Mouse (Mus musculus): Measurements from ENCODE around the gene Lmntd1. TPM values are rescaled to one million over a fixed set of nuclear protein-coding genes. Genes with fewer than 3 reads are reported as not detected.

Gene Lmntd1
- polyA plus RNA-seq, 1 experiment from 2014 or later = 1.1 TPM

DNA sequence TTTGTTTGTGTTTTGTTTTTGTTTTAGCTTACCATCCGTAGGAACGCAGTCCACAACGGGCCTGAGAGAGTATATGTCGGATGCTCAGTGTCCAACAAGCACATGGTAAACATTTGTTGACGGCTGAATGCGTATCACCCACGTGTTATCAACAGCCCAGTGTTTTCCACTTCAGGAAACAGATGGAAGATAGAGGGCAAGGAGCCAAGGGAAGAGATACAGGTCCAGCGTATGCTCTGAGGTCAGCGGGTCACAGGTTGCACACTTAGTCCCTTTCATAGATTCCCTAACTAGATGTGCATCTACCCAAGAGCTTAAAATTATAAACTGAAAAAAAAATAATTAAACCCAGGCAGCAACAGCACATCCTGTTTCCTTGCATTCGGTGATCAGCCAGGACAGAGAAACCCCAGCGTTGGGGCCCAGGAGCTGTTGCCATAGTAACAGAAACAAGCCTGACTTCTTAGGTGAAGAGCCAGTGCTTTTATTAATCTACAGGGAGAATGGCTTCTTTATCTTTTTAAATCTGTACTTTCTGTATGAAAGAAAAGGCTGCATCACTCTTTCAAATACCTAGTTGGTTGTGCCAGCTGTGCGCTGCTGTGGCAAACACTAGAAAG lies 128.0 kb downstream of the Lmntd1 start:
- no peak overlapping the region for H3K9ac ChIP-seq (ENCODE audit: low read length)
- 46% methylated on average over 12 of the region's 12 CpGs for WGBS
- H3K4me2 ChIP-seq (ENCODE audit: low read depth, low read length) = no peak overlapping the region
- 0 out of 2 replicates have a peak, but pooled peaks cover 14% of the 10 kb centered on the region for H3K4me1 ChIP-seq (ENCODE audit: control insufficient read depth, insufficient read depth, low read length)
- ATAC-seq (ENCODE audit: insufficient read depth, low FRiP score) = no peak
- no peak overlapping the region for H3K4me3 ChIP-seq (replicated peaks; ENCODE audit: low read length)
- H3K36me3 ChIP-seq (ENCODE audit: control insufficient read depth, insufficient read depth, low read length) = no peaks in the 10 kb centered on the region
- no peaks in the 10 kb centered on the region for H3K27me3 ChIP-seq (ENCODE audit: control insufficient read depth, insufficient read depth, low read length)
- H3K27ac ChIP-seq (ENCODE audit: low read length) = no peak overlapping the region
- no peaks in the 10 kb centered on the region for H3K9me3 ChIP-seq (replicated peaks; ENCODE audit: control insufficient read depth, low read length)

- ATAC-seq (ENCODE audit: insufficient read depth, low FRiP score) = no peak
- Histone ChIP-seq H3K9ac (ENCODE audit: low read length) (no peak overlapping the region), H3K4me1 (ENCODE audit: control insufficient read depth, insufficient read depth, low read length) (0 out of 2 replicates have a peak, but pooled peaks cover 14% of the 10 kb centered on the region), H3K9me3 (replicated peaks; ENCODE audit: control insufficient read depth, low read length) (no peaks in the 10 kb centered on the region), H3K27me3 (ENCODE audit: control insufficient read depth, insufficient read depth, low read length) (no peaks in the 10 kb centered on the region), H3K4me3 (replicated peaks; ENCODE audit: low read length) (no peak overlapping the region), H3K36me3 (ENCODE audit: control insufficient read depth, insufficient read depth, low read length) (no peaks in the 10 kb centered on the region), H3K27ac (ENCODE audit: low read length) (peak overlapping the region; percentile 66; the same call in 1 of the 2 replicates), H3K4me2 (ENCODE audit: low read depth, low read length) (no peak overlapping the region)
- WGBS = 54% methylated on average over 5 of the region's 5 CpGs
These were observed 130.8 kb downstream of the Lmntd1 start for GRCm38 (mm10) chr6:145483318-145483674.

- WGBS = 74% methylated on average over 17 of the region's 17 CpGs
- H3K4me1 ChIP-seq (ENCODE audit: control insufficient read depth, insufficient read depth, low read length) = 0 out of 2 replicates have a peak, but pooled peaks cover 14% of the 10 kb centered on the region
- H3K4me3 ChIP-seq (replicated peaks; ENCODE audit: low read length) = no peak overlapping the region
- no peaks in the 10 kb centered on the region for H3K27me3 ChIP-seq (ENCODE audit: control insufficient read depth, insufficient read depth, low read length)
- no peaks in the 10 kb centered on the region for H3K9me3 ChIP-seq (replicated peaks; ENCODE audit: control insufficient read depth, low read length)
- ATAC-seq (ENCODE audit: insufficient read depth, low FRiP score) = no peak
- H3K9ac ChIP-seq (ENCODE audit: low read length) = no peak overlapping the region
- no peaks in the 10 kb centered on the region for H3K36me3 ChIP-seq (ENCODE audit: control insufficient read depth, insufficient read depth, low read length)
- H3K4me2 ChIP-seq (ENCODE audit: low read depth, low read length) = no peak overlapping the region
- peak overlapping the region; percentile 66 for H3K27ac ChIP-seq (ENCODE audit: low read length)
These were observed 131.3 kb downstream of the Lmntd1 start for GRCm38 (mm10) chr6:145482656-145483317.

DNA sequence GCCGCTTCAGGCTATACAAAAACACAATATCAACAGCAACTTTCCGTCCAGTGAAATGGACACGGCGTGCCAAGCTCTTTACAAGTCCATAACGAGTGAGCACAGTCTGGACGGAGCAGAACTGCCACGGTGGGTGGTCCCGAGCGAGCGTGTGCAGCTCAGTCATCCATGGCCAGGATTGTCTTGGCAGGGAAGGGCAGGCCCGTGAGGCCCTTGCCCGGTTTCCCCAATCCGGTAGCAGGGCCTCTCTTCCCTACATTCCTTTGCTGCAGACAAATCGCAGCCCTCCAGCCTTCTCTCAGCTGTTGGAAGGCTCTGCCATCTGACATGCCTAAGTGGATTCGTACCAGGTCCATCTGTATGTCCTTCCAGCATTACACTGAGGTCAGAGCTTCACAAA lies 132.2 kb downstream of the Lmntd1 start:
- Histone ChIP-seq H3K9ac (ENCODE audit: low read length) (no peak overlapping the region), H3K4me1 (ENCODE audit: control insufficient read depth, insufficient read depth, low read length) (0 out of 2 replicates have a peak, but pooled peaks cover 14% of the 10 kb centered on the region), H3K36me3 (ENCODE audit: control insufficient read depth, insufficient read depth, low read length) (no peaks in the 10 kb centered on the region), H3K27me3 (ENCODE audit: control insufficient read depth, insufficient read depth, low read length) (no peaks in the 10 kb centered on the region), H3K27ac (ENCODE audit: low read length) (peak overlapping the region; percentile 66), H3K9me3 (replicated peaks; ENCODE audit: control insufficient read depth, low read length) (no peaks in the 10 kb centered on the region), H3K4me3 (replicated peaks; ENCODE audit: low read length) (no peak overlapping the region), H3K4me2 (ENCODE audit: low read depth, low read length) (no peak overlapping the region)
- peak; percentile 84 for ATAC-seq (ENCODE audit: insufficient read depth, low FRiP score)
- 34% methylated on average over 15 of the region's 15 CpGs for WGBS

DNA sequence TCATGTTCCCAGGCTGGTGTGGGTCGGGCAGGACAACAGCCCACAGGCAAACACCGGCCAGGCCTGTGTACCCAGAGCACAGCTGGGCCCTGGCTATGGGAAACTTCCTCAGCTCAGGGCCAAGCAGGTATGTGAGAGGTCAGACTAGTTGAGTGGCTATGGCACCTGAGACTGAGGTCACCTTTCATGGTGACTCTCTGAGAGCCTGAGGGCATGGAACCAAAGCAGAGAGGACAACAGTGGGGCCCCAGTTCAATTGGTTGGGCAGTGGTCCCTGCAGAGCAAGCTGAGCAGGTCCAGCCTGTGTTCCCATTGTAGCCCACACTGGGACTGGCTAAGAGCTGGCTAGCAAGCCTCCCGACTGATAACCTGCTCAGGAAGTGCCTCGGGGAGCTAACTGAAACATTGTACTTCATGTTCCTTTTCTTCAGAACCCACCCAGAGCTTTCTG lies 135.3 kb downstream of the Lmntd1 start:
- no peak overlapping the region for H3K4me3 ChIP-seq (replicated peaks; ENCODE audit: low read length)
- H3K9ac ChIP-seq (ENCODE audit: low read length) = no peak overlapping the region; the same call in 1 of the 2 replicates
- H3K9me3 ChIP-seq (replicated peaks; ENCODE audit: control insufficient read depth, low read length) = no peaks in the 10 kb centered on the region
- H3K4me2 ChIP-seq (ENCODE audit: low read depth, low read length) = no peak overlapping the region
- no peak for ATAC-seq (ENCODE audit: insufficient read depth, low FRiP score)
- H3K4me1 ChIP-seq (ENCODE audit: control insufficient read depth, insufficient read depth, low read length) = 0 out of 2 replicates have a peak, but pooled peaks cover 10% of the 10 kb centered on the region
- no peaks in the 10 kb centered on the region for H3K36me3 ChIP-seq (ENCODE audit: control insufficient read depth, insufficient read depth, low read length)
- H3K27ac ChIP-seq (ENCODE audit: low read length) = no peak overlapping the region
- H3K27me3 ChIP-seq (ENCODE audit: control insufficient read depth, insufficient read depth, low read length) = no peaks in the 10 kb centered on the region
- WGBS = 63% methylated on average over 4 of the region's 4 CpGs

GRCm38 (mm10) chr6:145477367-145477905 lies 136.7 kb downstream of the Lmntd1 start:
- WGBS = 68% methylated on average over 10 of the region's 10 CpGs
- no peaks in the 10 kb centered on the region for H3K27me3 ChIP-seq (ENCODE audit: control insufficient read depth, insufficient read depth, low read length)
- 0 out of 2 replicates have a peak, but pooled peaks cover 5% of the 10 kb centered on the region for H3K4me1 ChIP-seq (ENCODE audit: control insufficient read depth, insufficient read depth, low read length)
- H3K9me3 ChIP-seq (replicated peaks; ENCODE audit: control insufficient read depth, low read length) = no peaks in the 10 kb centered on the region
- no peak for ATAC-seq (ENCODE audit: insufficient read depth, low FRiP score)
- H3K4me3 ChIP-seq (replicated peaks; ENCODE audit: low read length) = no peak overlapping the region
- H3K36me3 ChIP-seq (ENCODE audit: control insufficient read depth, insufficient read depth, low read length) = no peaks in the 10 kb centered on the region
- H3K27ac ChIP-seq (ENCODE audit: low read length) = no peak overlapping the region
- no peak overlapping the region for H3K4me2 ChIP-seq (ENCODE audit: low read depth, low read length)
- H3K9ac ChIP-seq (ENCODE audit: low read length) = no peak overlapping the region

DNA sequence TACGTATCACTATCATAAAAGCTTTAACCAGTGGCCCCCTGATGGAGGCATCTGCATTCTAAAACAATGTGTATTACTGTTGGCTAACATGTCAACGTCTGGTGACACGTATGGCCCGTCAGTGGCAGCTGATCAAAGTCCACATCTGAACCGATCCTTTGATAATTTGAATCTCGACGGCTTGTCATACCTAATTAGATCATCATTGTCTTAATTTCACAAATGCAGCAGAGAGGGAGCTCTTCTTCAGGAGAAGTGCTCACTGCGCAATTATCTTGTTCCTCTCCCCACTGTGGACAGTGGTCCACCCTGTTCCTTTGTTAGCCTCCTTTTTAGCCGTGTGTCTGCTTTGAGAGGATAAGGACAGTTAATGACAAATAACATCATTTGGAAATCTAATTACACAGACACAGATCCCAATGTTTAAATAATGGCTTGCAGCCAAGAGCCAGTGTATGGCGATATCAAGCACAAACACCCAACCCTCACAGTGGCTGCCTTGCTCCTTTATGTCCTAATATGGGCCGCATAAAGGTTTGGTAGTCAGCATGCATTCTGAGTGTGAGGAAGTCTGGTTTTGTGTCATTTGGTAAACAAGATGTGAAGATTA lies 142.4 kb downstream of the Lmntd1 start:
- H3K4me3 ChIP-seq (replicated peaks; ENCODE audit: low read length) = no peak overlapping the region
- H3K9me3 ChIP-seq (replicated peaks; ENCODE audit: control insufficient read depth, low read length) = no peaks in the 10 kb centered on the region
- no peaks in the 10 kb centered on the region for H3K4me1 ChIP-seq (ENCODE audit: control insufficient read depth, insufficient read depth, low read length)
- H3K4me2 ChIP-seq (ENCODE audit: low read depth, low read length) = no peak overlapping the region
- ATAC-seq (ENCODE audit: insufficient read depth, low FRiP score) = peak; percentile 35
- no peak overlapping the region for H3K27ac ChIP-seq (ENCODE audit: low read length)
- WGBS = 65% methylated on average over 11 of the region's 11 CpGs
- H3K9ac ChIP-seq (ENCODE audit: low read length) = no peak overlapping the region
- no peaks in the 10 kb centered on the region for H3K36me3 ChIP-seq (ENCODE audit: control insufficient read depth, insufficient read depth, low read length)
- H3K27me3 ChIP-seq (ENCODE audit: control insufficient read depth, insufficient read depth, low read length) = no peaks in the 10 kb centered on the region

GRCm38 (mm10) chr6:145469260-145469943 lies 144.7 kb downstream of the Lmntd1 start:
- Histone ChIP-seq H3K27ac (ENCODE audit: low read length) (no peak overlapping the region), H3K36me3 (ENCODE audit: control insufficient read depth, insufficient read depth, low read length) (no peaks in the 10 kb centered on the region), H3K27me3 (ENCODE audit: control insufficient read depth, insufficient read depth, low read length) (no peaks in the 10 kb centered on the region), H3K9me3 (replicated peaks; ENCODE audit: control insufficient read depth, low read length) (no peaks in the 10 kb centered on the region), H3K4me3 (replicated peaks; ENCODE audit: low read length) (no peak overlapping the region), H3K4me2 (ENCODE audit: low read depth, low read length) (no peak overlapping the region), H3K9ac (ENCODE audit: low read length) (no peak overlapping the region), H3K4me1 (ENCODE audit: control insufficient read depth, insufficient read depth, low read length) (no peaks in the 10 kb centered on the region)
- 74% methylated on average over 8 of the region's 8 CpGs for WGBS
- no peak for ATAC-seq (ENCODE audit: insufficient read depth, low FRiP score)

Measured in stomach, embryonic 16.5 days (tissue).